Mouse (Mus musculus): ENCODE results near the gene Spag9. TPM values are rescaled to one million over a fixed set of nuclear protein-coding genes. Genes with fewer than 3 reads are reported as not detected.
"Not testable (repeated sequence)": the region's sequence is repeated elsewhere in the genome, so short reads cannot be mapped to it uniquely, and the experiment has no call there.

Spag9 gene
- polyA plus RNA-seq, 1 experiment from 2014 or later = 46.3 TPM

DNA sequence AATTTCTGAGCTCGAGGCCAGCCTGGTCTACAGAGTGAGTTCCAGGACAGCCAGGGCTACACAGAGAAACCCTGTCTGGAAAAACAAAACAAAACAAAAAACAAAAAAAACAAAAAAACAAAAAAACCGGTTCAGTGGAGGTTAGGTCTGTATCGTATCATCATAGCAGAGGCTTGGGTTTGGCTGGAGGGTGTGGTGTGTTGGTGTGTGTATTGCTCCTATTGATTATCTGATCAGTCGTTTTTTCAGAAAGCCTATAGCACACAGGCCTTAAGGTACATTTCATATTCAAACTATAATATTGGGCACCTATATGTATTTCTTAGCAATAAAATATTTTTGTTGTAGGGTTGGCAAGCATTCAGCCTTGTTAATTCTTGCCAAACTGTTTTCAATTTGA is 36.2 kb downstream of the Spag9 start:
- Histone ChIP-seq H3K4me3 (no peak overlapping the region), H3K4me1 (no peaks in the 10 kb centered on the region), H3K36me3 (no peaks in the 10 kb centered on the region; the same call in 1 of the 2 replicates), H3K9ac (no peak overlapping the region), H3K27me3 (no peaks in the 10 kb centered on the region), H3K9me3 (no peaks in the 10 kb centered on the region), H3K4me2 (no peak overlapping the region), H3K27ac (no peak overlapping the region)
- ATAC-seq (ENCODE audit: insufficient number of reproducible peaks, insufficient read depth, low FRiP score, low TSS enrichment, low read depth) = no peak
- 86% methylated on average over 4 of the region's 4 CpGs for WGBS

DNA sequence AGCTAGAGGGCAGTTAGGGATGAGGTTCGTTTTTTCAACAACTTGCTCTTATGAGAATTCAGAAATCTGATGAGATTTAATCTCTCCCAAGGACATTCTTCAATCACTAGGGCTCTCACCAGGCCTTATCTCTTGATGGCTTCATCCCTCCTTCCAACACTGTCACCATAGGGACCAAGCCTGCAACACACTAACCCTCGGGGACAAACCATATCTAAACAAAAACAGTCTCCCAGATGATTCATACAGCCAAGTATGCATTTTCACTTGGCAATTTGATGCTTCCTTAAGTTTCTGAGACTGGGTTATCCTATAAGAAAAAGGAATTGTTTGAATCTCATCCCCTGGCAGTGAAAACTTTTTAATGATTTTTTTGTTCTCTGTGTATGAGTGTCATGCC is 37.1 kb downstream of the Spag9 start:
- no peaks in the 10 kb centered on the region for H3K9me3 ChIP-seq
- H3K27ac ChIP-seq = 0 out of 2 replicates have a peak overlapping the region, but pooled peaks have one; percentile 22
- H3K27me3 ChIP-seq = no peaks in the 10 kb centered on the region
- H3K36me3 ChIP-seq = no peaks in the 10 kb centered on the region; the same call in 1 of the 2 replicates
- no peak overlapping the region for H3K4me2 ChIP-seq
- no peak overlapping the region for H3K9ac ChIP-seq
- H3K4me3 ChIP-seq = no peak overlapping the region
- no peaks in the 10 kb centered on the region for H3K4me1 ChIP-seq
- no peak for ATAC-seq (ENCODE audit: insufficient number of reproducible peaks, insufficient read depth, low FRiP score, low TSS enrichment, low read depth)
- WGBS = 62% methylated on average over 2 of the region's 2 CpGs

DNA sequence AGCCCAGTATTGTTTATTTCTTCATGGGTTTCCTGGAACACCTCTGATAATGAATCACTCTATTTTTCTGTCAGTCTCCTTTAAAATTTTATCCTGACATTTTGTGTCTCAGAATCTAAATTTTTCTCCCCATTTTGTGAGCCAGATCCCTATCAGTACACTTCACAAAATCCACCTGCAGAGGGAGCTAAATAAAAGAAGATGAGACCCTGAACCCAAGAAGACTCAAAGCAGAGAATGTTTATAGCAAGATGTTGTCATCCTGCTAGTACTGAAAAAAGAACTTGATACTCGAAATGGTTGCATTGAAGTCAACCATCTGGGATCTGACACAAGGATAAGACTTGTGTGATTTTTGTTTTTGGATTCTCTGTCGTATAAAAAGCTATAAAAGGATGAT is 40.1 kb downstream of the Spag9 start:
- WGBS = 41% methylated on average over 2 of the region's 2 CpGs
- Histone ChIP-seq H3K9ac (no peak overlapping the region), H3K9me3 (no peaks in the 10 kb centered on the region), H3K27ac (no peak overlapping the region), H3K4me3 (no peak overlapping the region), H3K4me1 (no peaks in the 10 kb centered on the region), H3K27me3 (no peaks in the 10 kb centered on the region), H3K36me3 (no peaks in the 10 kb centered on the region), H3K4me2 (no peak overlapping the region)
- no peak for ATAC-seq (ENCODE audit: insufficient number of reproducible peaks, insufficient read depth, low FRiP score, low TSS enrichment, low read depth)

DNA sequence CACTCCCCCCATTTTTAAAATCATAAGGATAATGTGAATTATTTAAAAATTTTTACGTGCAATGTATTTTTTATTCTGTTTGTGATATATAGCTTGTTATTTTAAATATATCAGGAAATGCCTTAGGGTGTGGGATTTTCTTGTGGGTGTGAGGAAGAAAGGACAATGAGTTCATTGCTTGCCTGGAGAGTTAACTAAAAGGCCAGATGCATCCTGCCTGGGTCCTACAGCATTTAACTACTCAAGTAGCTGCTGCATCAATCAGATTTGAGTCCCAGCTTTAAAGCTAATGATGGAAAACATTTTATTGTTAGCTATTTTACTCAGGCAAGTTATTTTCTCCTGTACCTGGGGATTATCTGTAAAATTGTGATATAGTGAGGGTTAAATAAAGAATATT is 45.6 kb downstream of the Spag9 start:
- Histone ChIP-seq H3K9me3 (no peaks in the 10 kb centered on the region), H3K27me3 (no peaks in the 10 kb centered on the region), H3K4me3 (no peak overlapping the region), H3K4me2 (no peak overlapping the region), H3K9ac (no peak overlapping the region), H3K4me1 (peaks cover 2% of the 10 kb centered on the region; the same call in 1 of the 2 replicates), H3K36me3 (no peaks in the 10 kb centered on the region), H3K27ac (no peak overlapping the region)
- 76% methylated on average over 1 of the region's 1 CpGs for WGBS
- ATAC-seq (ENCODE audit: insufficient number of reproducible peaks, insufficient read depth, low FRiP score, low TSS enrichment, low read depth) = no peak

DNA sequence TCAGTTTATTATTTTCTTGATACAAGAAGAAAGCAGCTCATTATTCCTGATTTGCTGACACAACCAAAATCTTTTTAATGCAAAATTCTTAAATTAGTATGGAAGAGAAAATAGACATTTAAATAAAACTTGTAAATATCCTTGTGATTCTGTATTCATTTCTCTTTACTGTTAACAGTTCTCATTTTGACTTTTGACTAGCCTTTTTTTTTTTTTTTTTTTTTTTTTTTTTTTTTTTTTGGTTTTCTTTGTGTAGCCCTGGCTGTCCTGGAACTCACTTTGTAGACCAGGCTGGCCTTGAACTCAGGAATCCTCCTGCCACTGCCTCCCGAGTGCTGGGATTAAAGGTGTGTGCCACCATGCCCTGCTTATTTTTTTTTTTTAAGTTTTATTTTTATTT is 46.4 kb downstream of the Spag9 start:
- not testable (repeated sequence) for ATAC-seq (ENCODE audit: insufficient number of reproducible peaks, insufficient read depth, low FRiP score, low TSS enrichment, low read depth)
- WGBS = 86% methylated on average over 1 of the region's 1 CpGs

DNA sequence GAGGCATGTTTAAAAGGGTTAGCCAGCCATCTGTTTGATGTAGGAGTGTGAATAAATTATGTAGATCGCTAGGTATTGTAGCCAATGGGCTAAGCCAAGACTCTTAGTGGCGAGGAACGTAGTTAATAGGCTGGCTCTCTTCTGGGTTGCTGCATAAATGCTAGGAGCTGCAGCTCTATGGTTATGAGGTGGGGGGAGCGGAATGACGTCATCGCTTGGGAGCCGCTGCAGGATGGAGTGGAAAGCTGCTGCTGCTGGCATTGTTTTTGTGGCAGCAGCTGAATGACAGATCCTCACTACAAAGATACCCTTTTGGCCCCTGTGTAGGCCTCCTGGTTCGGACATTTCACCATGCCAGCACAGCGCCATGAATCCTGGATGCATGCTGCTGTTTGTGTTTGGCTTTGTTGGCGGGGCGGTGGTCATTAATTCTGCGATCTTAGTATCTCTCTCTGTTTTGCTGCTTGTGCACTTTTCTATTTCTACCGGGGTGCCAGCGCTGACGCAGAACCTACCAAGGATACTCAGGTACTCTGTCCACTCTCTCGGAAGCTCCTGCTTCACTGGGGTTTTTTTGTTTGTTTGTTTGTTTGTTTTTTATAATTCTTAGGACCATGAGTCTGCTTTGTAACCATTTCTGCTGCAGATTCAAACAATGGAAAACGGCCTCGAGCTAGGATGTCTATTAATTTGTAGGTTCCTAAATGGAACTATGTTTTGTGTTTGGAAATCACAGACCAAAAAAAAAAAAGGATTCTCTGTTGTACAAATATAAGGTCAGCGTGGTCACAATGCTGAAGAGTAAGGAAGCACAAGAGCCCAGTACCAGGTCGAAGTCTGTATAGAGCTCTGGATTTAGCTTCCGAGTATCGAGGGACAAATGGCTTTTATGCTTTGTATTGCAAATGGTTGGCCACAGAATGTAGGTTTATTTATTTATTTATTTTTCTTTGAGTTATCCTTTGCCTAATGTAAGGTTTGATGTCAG is 48.4 kb downstream of the Spag9 start:
- 4% methylated on average over 22 of the region's 22 CpGs for WGBS
- Histone ChIP-seq H3K4me3 (peak overlapping the region; percentile 56), H3K27ac (peak overlapping the region; percentile 86), H3K4me2 (peak overlapping the region; percentile 73), H3K36me3 (peaks cover 10% of the 10 kb centered on the region), H3K9ac (peak overlapping the region; percentile 77), H3K27me3 (no peaks in the 10 kb centered on the region), H3K4me1 (peaks cover 2% of the 10 kb centered on the region; the same call in 1 of the 2 replicates), H3K9me3 (no peaks in the 10 kb centered on the region)
- peak; percentile 92 for ATAC-seq (ENCODE audit: insufficient number of reproducible peaks, insufficient read depth, low FRiP score, low TSS enrichment, low read depth)

More for the DNA sequence above, 46.4 kb downstream of the Spag9 start:
- H3K27ac ChIP-seq, H3K4me3 ChIP-seq, H3K36me3 ChIP-seq, H3K27me3 ChIP-seq, H3K4me2 ChIP-seq, H3K9me3 ChIP-seq, H3K9ac ChIP-seq, H3K4me1 ChIP-seq: not testable (repeated sequence)

DNA sequence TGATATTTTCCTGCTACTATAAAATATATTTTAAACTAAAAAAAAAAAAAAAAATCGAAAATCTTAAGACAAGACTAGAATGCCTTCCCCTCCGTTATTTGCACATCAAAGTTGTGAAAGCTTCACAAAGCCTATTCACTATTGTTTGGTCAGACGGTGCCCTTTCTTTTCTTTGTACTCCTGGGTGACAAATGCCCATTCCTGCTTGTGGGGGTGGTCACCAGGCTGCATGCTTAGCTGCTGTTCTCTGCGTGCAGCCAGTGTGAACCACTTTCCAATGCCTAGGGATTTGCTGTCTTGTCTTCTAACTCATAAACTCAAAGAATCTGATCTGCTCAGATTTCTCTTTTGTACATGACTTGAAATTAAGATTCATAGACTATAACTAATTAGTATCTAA is 49.1 kb downstream of the Spag9 start:
- H3K9ac ChIP-seq = peak overlapping the region; percentile 59

DNA sequence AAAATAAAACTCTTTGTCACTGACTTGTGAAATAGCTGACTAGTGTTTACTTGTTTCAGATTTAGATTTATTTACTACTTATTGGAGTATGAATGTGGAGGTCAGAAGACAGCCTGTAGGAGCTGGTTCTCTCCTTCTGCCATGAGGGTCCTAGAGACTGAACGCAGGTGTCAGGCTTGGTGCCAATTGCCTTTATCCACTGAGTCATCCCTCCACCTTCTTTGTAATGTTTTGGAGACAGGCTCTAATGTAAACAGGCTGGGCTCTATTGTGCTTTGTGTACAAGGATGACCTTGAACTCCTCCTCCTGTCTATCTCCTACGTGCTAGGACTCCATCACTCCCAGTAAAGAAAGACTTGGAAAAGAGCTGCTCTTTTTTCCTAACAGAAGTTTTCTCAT is 51.4 kb downstream of the Spag9 start:
- Histone ChIP-seq H3K9ac (no peak overlapping the region), H3K36me3 (peaks cover 23% of the 10 kb centered on the region), H3K9me3 (no peaks in the 10 kb centered on the region), H3K4me3 (no peak overlapping the region), H3K4me1 (peaks cover 2% of the 10 kb centered on the region; the same call in 1 of the 2 replicates), H3K27ac (no peak overlapping the region), H3K27me3 (no peaks in the 10 kb centered on the region), H3K4me2 (no peak overlapping the region)
- ATAC-seq (ENCODE audit: insufficient number of reproducible peaks, insufficient read depth, low FRiP score, low TSS enrichment, low read depth) = no peak
- 84% methylated on average over 2 of the region's 2 CpGs for WGBS

More for the DNA sequence above, 49.1 kb downstream of the Spag9 start:
- 15% methylated on average over 4 of the region's 4 CpGs for WGBS
- H3K4me3 ChIP-seq = peak overlapping the region; percentile 56
- H3K36me3 ChIP-seq = peaks cover 15% of the 10 kb centered on the region
- peak overlapping the region; percentile 73 for H3K4me2 ChIP-seq
- no peak overlapping the region for H3K27ac ChIP-seq
- no peaks in the 10 kb centered on the region for H3K9me3 ChIP-seq
- H3K27me3 ChIP-seq = no peaks in the 10 kb centered on the region
- peaks cover 2% of the 10 kb centered on the region; the same call in 1 of the 2 replicates for H3K4me1 ChIP-seq
- no peak for ATAC-seq (ENCODE audit: insufficient number of reproducible peaks, insufficient read depth, low FRiP score, low TSS enrichment, low read depth)

DNA sequence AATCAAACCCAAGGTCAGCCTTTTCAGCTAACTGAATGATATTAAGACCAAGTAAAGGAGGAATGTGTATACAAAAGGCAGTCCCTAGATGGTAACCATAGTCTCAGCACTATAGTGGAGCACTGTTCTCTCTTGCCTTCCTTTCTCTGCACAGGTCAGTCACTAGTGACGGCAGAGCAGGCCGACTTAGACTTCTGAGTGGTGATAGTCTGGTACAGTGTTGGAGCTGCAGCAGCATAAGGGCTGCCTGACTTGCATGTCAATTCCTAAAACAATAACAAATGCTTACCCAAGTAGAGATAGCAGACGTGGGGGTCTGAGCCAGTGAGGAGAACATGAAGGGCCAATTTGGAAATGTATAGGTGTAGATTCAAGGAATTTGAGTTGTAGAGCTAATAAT is 58.3 kb downstream of the Spag9 start:
- Histone ChIP-seq H3K4me3 (no peak overlapping the region), H3K9me3 (no peaks in the 10 kb centered on the region), H3K36me3 (peaks cover 25% of the 10 kb centered on the region), H3K4me2 (no peak overlapping the region), H3K4me1 (no peaks in the 10 kb centered on the region), H3K27me3 (no peaks in the 10 kb centered on the region), H3K27ac (no peak overlapping the region), H3K9ac (no peak overlapping the region)
- ATAC-seq (ENCODE audit: insufficient number of reproducible peaks, insufficient read depth, low FRiP score, low TSS enrichment, low read depth) = no peak
- 86% methylated on average over 3 of the region's 3 CpGs for whole genome bisulfite sequencing

DNA sequence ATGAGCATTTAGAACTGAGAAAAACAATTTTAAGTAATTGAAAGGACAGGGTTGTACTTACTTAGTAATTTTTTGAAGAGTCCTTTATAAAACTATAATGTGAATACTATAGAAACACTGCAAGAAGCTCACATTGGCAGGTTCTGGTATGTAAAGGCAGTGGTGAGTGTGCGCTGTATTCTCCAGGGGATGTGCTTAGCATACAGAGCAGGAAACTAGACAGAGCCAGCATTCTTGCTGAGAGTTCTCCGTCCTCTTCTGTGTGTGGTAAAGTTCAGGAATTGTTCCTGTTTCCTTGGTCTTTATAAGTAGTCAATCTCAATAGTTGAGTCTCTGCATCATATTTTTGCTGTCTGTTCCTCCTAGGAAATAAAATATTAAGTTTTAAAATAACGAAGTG is 59.0 kb downstream of the Spag9 start:
- no peak overlapping the region for H3K4me3 ChIP-seq
- no peak overlapping the region for H3K4me2 ChIP-seq
- H3K4me1 ChIP-seq = no peaks in the 10 kb centered on the region
- peaks cover 20% of the 10 kb centered on the region; the same call in 1 of the 2 replicates for H3K36me3 ChIP-seq
- no peaks in the 10 kb centered on the region for H3K9me3 ChIP-seq
- ATAC-seq (ENCODE audit: insufficient number of reproducible peaks, insufficient read depth, low FRiP score, low TSS enrichment, low read depth) = no peak
- H3K27me3 ChIP-seq = no peaks in the 10 kb centered on the region
- H3K9ac ChIP-seq = no peak overlapping the region
- 89% methylated on average over 3 of the region's 3 CpGs for WGBS
- no peak overlapping the region for H3K27ac ChIP-seq

DNA sequence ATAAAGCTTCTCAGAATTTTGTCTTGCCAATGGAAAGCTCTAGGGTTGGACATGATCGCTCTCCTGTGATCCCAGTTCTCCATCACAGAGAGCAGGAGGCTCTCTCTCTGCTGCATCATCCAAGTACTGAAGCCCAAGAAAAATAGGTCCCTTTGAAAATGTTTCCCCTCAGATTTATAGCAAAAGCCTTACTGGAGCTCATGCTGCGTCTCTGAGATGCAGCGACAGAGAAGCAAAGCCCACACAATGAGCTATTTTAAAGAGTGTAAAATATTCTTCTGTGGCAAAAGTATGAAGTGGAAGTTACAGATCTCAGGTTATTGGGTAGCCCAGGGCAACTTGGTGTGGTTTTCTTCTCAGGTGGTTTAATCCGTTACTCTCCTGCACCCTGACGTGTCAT is 68.0 kb downstream of the Spag9 start:
- 88% methylated on average over 5 of the region's 5 CpGs for WGBS
- no peaks in the 10 kb centered on the region for H3K4me1 ChIP-seq
- no peak overlapping the region for H3K9ac ChIP-seq
- H3K27ac ChIP-seq = no peak overlapping the region
- no peak for ATAC-seq (ENCODE audit: insufficient number of reproducible peaks, insufficient read depth, low FRiP score, low TSS enrichment, low read depth)
- no peaks in the 10 kb centered on the region for H3K27me3 ChIP-seq
- H3K9me3 ChIP-seq = no peaks in the 10 kb centered on the region
- H3K36me3 ChIP-seq = peaks cover 31% of the 10 kb centered on the region
- H3K4me3 ChIP-seq = no peak overlapping the region
- H3K4me2 ChIP-seq = no peak overlapping the region

DNA sequence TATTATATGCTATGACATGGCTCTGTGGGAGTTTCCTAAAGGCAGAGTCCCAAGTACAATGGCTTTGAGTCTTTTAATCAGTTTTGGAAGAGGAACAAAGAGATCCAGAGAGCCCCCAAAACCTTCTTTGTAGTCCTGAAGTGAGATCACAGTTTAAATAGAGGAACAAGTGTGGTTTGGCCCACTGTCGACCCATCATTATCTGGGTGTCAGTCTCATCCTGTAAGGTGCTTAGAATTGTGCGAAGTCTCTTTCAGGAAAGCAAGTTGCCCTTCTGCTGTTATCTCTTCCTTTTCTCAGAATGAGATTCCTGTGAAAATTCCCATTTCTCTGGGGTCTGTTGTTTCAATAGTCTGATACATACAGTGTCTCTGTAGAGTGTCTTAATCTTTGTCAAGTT is 74.6 kb downstream of the Spag9 start:
- Histone ChIP-seq H3K36me3 (peaks cover 38% of the 10 kb centered on the region), H3K9me3 (no peaks in the 10 kb centered on the region), H3K4me1 (no peaks in the 10 kb centered on the region), H3K4me2 (no peak overlapping the region), H3K27ac (no peak overlapping the region), H3K4me3 (no peak overlapping the region), H3K9ac (no peak overlapping the region), H3K27me3 (no peaks in the 10 kb centered on the region)
- 87% methylated on average over 2 of the region's 2 CpGs for WGBS
- ATAC-seq (ENCODE audit: insufficient number of reproducible peaks, insufficient read depth, low FRiP score, low TSS enrichment, low read depth) = no peak
